Mouse (Mus musculus) cerebellum, adult 11 months (tissue): ENCODE measurements around the gene Gnb2.

Experiments used
- DNase-seq: peaks from one replicate; pipeline ENCODE4 v3.0.0; 2022

Gnb2 gene

GRCm38 (mm10) chr5:137533117-137533827 is at the start of gene Gnb2, which contains the start of gene Epo:
TSS of gene Gnb2 (minus strand) at chr5:137533510.
TSS of gene Epo (minus strand) at chr5:137533242.
- DNase-seq: peak; percentile 98

- DNase-seq: no peak
Observed at GRCm38 (mm10) chr5:137582702-137583101, 49.4 kb upstream of the Gnb2 start.

- no peak for DNase-seq
Observed at GRCm38 (mm10) chr5:137580246-137580645, 46.9 kb upstream of the Gnb2 start.

- DNase-seq: peak; percentile 75
Observed at GRCm38 (mm10) chr5:137574470-137574901, 41.2 kb upstream of the Gnb2 start.

GRCm38 (mm10) chr5:137570691-137571586 is 37.6 kb upstream of the Gnb2 start:
- DNase-seq: no peak

GRCm38 (mm10) chr5:137570181-137570580 is 36.9 kb upstream of the Gnb2 start:
- no peak for DNase-seq

GRCm38 (mm10) chr5:137569665-137570064 is 36.4 kb upstream of the Gnb2 start, which contains the start of gene Tfr2:
TSS of gene Tfr2 (plus strand) at chr5:137569840.
- no peak for DNase-seq

GRCm38 (mm10) chr5:137569031-137569430 is 35.7 kb upstream of the Gnb2 start:
- no peak for DNase-seq

- no peak for DNase-seq
Observed at GRCm38 (mm10) chr5:137568223-137568798, 35.0 kb upstream of the Gnb2 start.

GRCm38 (mm10) chr5:137566416-137566815 is 33.1 kb upstream of the Gnb2 start:
- DNase-seq: no peak

- no peak for DNase-seq
Observed at GRCm38 (mm10) chr5:137565744-137566143, 32.4 kb upstream of the Gnb2 start.

- no peak for DNase-seq
Observed at GRCm38 (mm10) chr5:137562965-137563364, 29.7 kb upstream of the Gnb2 start.

GRCm38 (mm10) chr5:137561556-137561955 is 28.2 kb upstream of the Gnb2 start:
- no peak for DNase-seq

- no peak for DNase-seq
Observed at GRCm38 (mm10) chr5:137553898-137554297, 20.6 kb upstream of the Gnb2 start.

- DNase-seq: peak; percentile 94
Observed at GRCm38 (mm10) chr5:137553411-137553837, 20.1 kb upstream of the Gnb2 start, which contains the start of gene Actl6b. TSS of gene Actl6b (plus strand) at chr5:137553517.

- DNase-seq: no peak
Observed at GRCm38 (mm10) chr5:137553000-137553399, 19.7 kb upstream of the Gnb2 start.

GRCm38 (mm10) chr5:137551119-137551518 is 17.8 kb upstream of the Gnb2 start:
- DNase-seq: no peak

GRCm38 (mm10) chr5:137549840-137550239 is 16.5 kb upstream of the Gnb2 start:
- no peak for DNase-seq

- DNase-seq: no peak
Observed at GRCm38 (mm10) chr5:137545596-137545995, 12.3 kb upstream of the Gnb2 start.

GRCm38 (mm10) chr5:137544926-137545325 is 11.6 kb upstream of the Gnb2 start:
- no peak for DNase-seq

GRCm38 (mm10) chr5:137541768-137542540 is 8.6 kb upstream of the Gnb2 start:
- peak; percentile 73 for DNase-seq

GRCm38 (mm10) chr5:137540991-137541390 is 7.7 kb upstream of the Gnb2 start:
- DNase-seq: no peak
